Mouse (Mus musculus): Measurements from ENCODE around the gene Oas1g.

DNA sequence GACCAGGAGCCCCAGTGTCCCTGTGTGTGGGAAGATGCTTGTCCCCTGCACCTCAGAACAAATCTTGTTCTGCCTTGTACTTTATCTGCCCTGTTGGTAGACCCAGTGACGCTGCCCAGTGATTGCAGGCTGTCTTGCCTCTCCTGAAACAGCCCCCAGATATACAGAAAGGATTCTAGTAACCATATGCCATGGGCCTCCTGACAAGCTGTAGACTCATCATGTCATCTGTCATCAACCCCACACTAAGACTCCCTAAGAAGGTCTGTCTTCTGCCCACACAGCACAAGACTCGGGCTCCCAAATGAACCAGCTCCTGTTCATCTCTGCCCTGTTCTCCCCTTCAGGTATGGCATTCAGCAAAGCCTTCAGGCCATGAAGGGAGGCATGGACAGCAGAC is 28.2 kb downstream of the Oas1g start:
- TF ChIP-seq POLR2A (IDR thresholded peaks at IDR 0.05; ENCODE audit: low read depth, low read length): no peak
- TF ChIP-seq CTCF (IDR thresholded peaks at IDR 0.05; ENCODE audit: extremely low read depth, insufficient read depth, insufficient read length, insufficient replicate concordance): no peak

Data from spleen, adult 2 months (tissue).